Mouse (Mus musculus) hindbrain, embryonic 14.5 days (tissue): Measurements from ENCODE around the gene Washc3. TPM values are rescaled to one million over a fixed set of nuclear protein-coding genes. Genes with fewer than 3 reads are reported as not detected.

Experiments
- ATAC-seq: fragments of 200-750 bp; cut with Nextera tagmentation; 2 replicates; pipeline ENCODE4 v1.8.0; 2017; ENCODE audit warnings: moderate number of reproducible peaks, mild to moderate bottlenecking, moderate TSS enrichment, moderate library complexity; ENCODE audit not compliant: low FRiP score
- DNase-seq: peaks from one replicate; pipeline ENCODE4 v3.0.0-alpha.2; 2015; ENCODE audit warnings: low spot score
- H3K27ac ChIP-seq: fragments of 300-500 bp; sonication (generic); 2 replicates; pipeline ENCODE4 v1.5.1; 2014; ENCODE audit warnings: mild to moderate bottlenecking, moderate library complexity
- H3K27me3 ChIP-seq: fragments of 300-500 bp; sonication (generic); 2 replicates; pipeline ENCODE4 v1.6.1; 2014; ENCODE audit warnings: mild to moderate bottlenecking, low read length, mixed read lengths; ENCODE audit not compliant: control insufficient read depth, insufficient read depth
- H3K36me3 ChIP-seq: fragments of 300-500 bp; sonication (generic); replicated peaks from 2 replicates; pipeline ENCODE4 v1.6.1; 2014; ENCODE audit not compliant: control insufficient read depth, insufficient read depth
- H3K4me1 ChIP-seq: fragments of 300-500 bp; sonication (generic); replicated peaks from 2 replicates; pipeline ENCODE4 v1.6.1; 2014; ENCODE audit warnings: antibody characterized with exemption, low read length, mixed read lengths; ENCODE audit not compliant: control insufficient read depth, insufficient read depth
- H3K4me2 ChIP-seq: fragments of 300-500 bp; sonication (generic); replicated peaks from 2 replicates; pipeline ENCODE4 v1.6.1; 2014; ENCODE audit warnings: mild to moderate bottlenecking, moderate library complexity
- H3K4me3 ChIP-seq: fragments of 300-500 bp; sonication (generic); replicated peaks from 2 replicates; pipeline ENCODE4 v1.5.1; 2014; ENCODE audit warnings: mild to moderate bottlenecking, low read length
- H3K9ac ChIP-seq: fragments of 300-500 bp; sonication (generic); 2 replicates; pipeline ENCODE4 v1.6.1; 2014
- H3K9me3 ChIP-seq: fragments of 300-500 bp; sonication (generic); 2 replicates; pipeline ENCODE4 v1.6.1; 2016; ENCODE audit warnings: low read length; ENCODE audit not compliant: control insufficient read depth
- WGBS: fragments of 180-500 bp; shearing (Covaris S2); extraction: QIAGEN DNeasy Blood & Tissue Kit; methylation state at CpG from one replicate; pipeline ENCODE4 v1.1.7; 2014; 5-methylcytosine and 5-hydroxymethylcytosine counted together
- polyA plus RNA-seq: library from polyadenylated mRNA; unstranded; fragments of >200 nt; fragmentation: Nextera tagmentation; extraction: Ambion mirVana; gene quantifications from 2 replicates; pipeline ENCODE4 v1.2.1, GENCODE M21; 2014

The Washc3 gene
- polyA plus RNA-seq, 1 experiment from 2014 or later: 46.0 TPM

DNA sequence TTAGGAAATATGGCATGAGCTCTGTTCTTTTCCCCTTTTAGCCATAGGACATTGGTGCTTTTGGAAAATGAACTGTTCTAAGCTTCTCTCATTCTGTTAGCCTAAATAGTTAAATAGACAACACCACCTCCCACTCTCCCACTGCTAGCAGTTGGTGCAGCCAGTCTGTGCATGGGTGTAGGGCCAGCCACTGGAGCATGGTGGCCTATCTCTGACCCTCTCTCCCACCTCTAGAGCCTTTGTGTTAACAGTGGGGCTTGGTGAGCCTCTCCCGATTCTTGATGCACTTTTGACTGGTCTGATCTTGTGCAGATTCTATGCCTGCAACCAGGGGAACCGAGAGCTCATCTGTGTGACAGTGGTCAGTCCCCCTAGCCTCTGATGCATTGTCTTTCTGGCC, 31.9 kb downstream of the Washc3 start:
- Histone ChIP-seq H3K9ac (no peak overlapping the region), H3K27me3 (no peaks in the 10 kb centered on the region), H3K4me1 (no peaks in the 10 kb centered on the region), H3K9me3 (no peaks in the 10 kb centered on the region), H3K4me2 (no peak overlapping the region), H3K4me3 (no peak overlapping the region), H3K27ac (no peak overlapping the region), H3K36me3 (peaks cover 11% of the 10 kb centered on the region)
- 67% methylated on average over 2 of the region's 2 CpGs for WGBS
- no peak for DNase-seq
- no peak for ATAC-seq

GRCm38 (mm10) chr10:88244681-88245080, 43.8 kb downstream of the Washc3 start:
- WGBS: 92% methylated on average over 13 of the region's 13 CpGs
- no peak for ATAC-seq
- DNase-seq: no peak
- H3K9me3 ChIP-seq: 0 out of 2 replicates have a peak, but pooled peaks cover 4% of the 10 kb centered on the region
- no peak overlapping the region for H3K4me3 ChIP-seq
- H3K36me3 ChIP-seq: peaks cover 6% of the 10 kb centered on the region; the same call in 1 of the 2 replicates
- H3K4me2 ChIP-seq: no peak overlapping the region
- no peaks in the 10 kb centered on the region for H3K4me1 ChIP-seq
- H3K9ac ChIP-seq: no peak overlapping the region
- H3K27me3 ChIP-seq: no peaks in the 10 kb centered on the region
- H3K27ac ChIP-seq: no peak overlapping the region

- Histone ChIP-seq H3K9ac (no peak overlapping the region), H3K27me3 (no peaks in the 10 kb centered on the region), H3K4me1 (no peaks in the 10 kb centered on the region), H3K4me2 (no peak overlapping the region), H3K27ac (no peak overlapping the region), H3K36me3 (no peaks in the 10 kb centered on the region), H3K4me3 (no peak overlapping the region), H3K9me3 (no peaks in the 10 kb centered on the region)
- ATAC-seq: no peak
- DNase-seq: no peak
- 89% methylated on average over 3 of the region's 3 CpGs for WGBS
Observed at GRCm38 (mm10) chr10:88250300-88250699, 49.4 kb downstream of the Washc3 start.

GRCm38 (mm10) chr10:88252121-88252862, 51.4 kb downstream of the Washc3 start:
- Histone ChIP-seq H3K36me3 (no peaks in the 10 kb centered on the region), H3K4me1 (no peaks in the 10 kb centered on the region), H3K9ac (no peak overlapping the region), H3K4me3 (no peak overlapping the region), H3K4me2 (no peak overlapping the region), H3K27ac (no peak overlapping the region), H3K9me3 (no peaks in the 10 kb centered on the region), H3K27me3 (no peaks in the 10 kb centered on the region)
- DNase-seq (no peak), ATAC-seq (no peak)
- WGBS: 73% methylated on average over 9 of the region's 9 CpGs

DNA sequence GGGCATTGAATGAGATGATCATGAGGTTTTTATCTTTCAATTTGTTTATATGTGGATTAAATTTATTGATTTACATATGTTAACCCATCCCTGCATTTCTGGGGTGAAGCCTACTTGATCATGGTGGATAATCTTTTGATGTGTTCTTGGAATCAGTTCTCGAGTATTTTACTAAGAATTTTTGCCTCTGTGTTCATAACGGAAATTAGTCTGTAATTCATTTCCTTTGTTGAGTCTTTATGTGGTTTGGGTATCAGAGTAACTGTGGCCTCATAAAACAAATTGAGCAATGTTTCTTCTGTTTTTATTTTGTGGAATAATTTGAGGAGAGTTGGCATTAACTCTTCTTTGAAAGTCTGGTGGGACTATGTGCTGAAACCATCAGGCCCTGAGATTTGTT, 54.7 kb downstream of the Washc3 start:
- DNase-seq (no peak), ATAC-seq (no peak)
- H3K9ac ChIP-seq: no peak overlapping the region
- H3K27me3 ChIP-seq: no peaks in the 10 kb centered on the region
- no peaks in the 10 kb centered on the region for H3K4me1 ChIP-seq
- no peak overlapping the region for H3K4me3 ChIP-seq
- WGBS: 93% methylated on average over 2 of the region's 2 CpGs
- no peak overlapping the region for H3K4me2 ChIP-seq
- no peaks in the 10 kb centered on the region for H3K36me3 ChIP-seq
- no peak overlapping the region for H3K27ac ChIP-seq
- H3K9me3 ChIP-seq: no peaks in the 10 kb centered on the region

DNA sequence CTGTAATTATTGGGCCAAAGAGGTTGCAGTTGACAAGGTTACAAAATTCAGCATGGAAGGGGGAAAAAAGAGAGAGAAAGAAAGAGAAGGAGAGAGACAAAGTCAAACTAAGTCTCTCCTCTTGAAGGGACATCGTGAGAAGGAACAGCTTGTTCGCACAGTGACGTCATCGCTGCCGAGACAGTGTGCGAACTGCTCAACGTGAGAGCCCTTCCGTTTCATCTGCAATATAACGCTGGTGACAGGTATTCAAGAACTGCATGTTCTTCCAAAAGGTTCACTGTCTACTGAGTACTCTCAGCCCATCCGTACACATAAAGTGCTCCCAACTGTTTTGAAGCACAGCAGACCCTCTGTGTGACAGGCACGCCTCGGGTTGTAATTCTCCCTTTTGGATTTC, 59.4 kb downstream of the Washc3 start:
- H3K36me3 ChIP-seq: no peaks in the 10 kb centered on the region
- H3K4me3 ChIP-seq: no peak overlapping the region
- 87% methylated on average over 12 of the region's 12 CpGs for WGBS
- 0 out of 2 replicates have a peak, but pooled peaks cover 5% of the 10 kb centered on the region for H3K4me1 ChIP-seq
- DNase-seq (no peak), ATAC-seq (no peak)
- H3K27me3 ChIP-seq: no peaks in the 10 kb centered on the region
- H3K4me2 ChIP-seq: no peak overlapping the region
- no peak overlapping the region for H3K27ac ChIP-seq
- H3K9ac ChIP-seq: no peak overlapping the region
- no peaks in the 10 kb centered on the region for H3K9me3 ChIP-seq

DNA sequence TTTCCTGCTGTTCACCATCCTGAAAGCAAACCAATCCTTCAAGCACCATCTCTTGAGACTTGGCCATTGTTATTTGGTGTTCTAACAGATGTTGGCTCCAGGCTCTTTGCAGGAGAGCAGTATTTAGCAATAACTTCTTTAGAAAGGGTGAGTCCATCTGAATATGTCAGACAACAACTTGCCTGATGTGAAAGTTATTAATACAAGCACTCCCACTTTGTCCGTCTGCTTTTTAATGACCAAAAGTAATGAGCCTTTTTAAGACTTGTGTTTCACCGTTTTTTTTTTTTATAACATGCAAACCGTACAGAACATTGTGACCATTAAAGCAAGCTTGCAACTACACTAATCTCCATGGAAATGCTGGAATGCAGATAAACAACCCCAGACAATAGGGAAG, 60.3 kb downstream of the Washc3 start:
- no peak overlapping the region for H3K4me3 ChIP-seq
- H3K27me3 ChIP-seq: no peaks in the 10 kb centered on the region
- ATAC-seq (no peak), DNase-seq (no peak)
- no peak overlapping the region for H3K4me2 ChIP-seq
- no peak overlapping the region for H3K9ac ChIP-seq
- 43% methylated on average over 3 of the region's 3 CpGs for WGBS
- 0 out of 2 replicates have a peak, but pooled peaks cover 5% of the 10 kb centered on the region for H3K4me1 ChIP-seq
- no peaks in the 10 kb centered on the region for H3K9me3 ChIP-seq
- no peak overlapping the region for H3K27ac ChIP-seq
- no peaks in the 10 kb centered on the region for H3K36me3 ChIP-seq

GRCm38 (mm10) chr10:88263383-88263782, 62.5 kb downstream of the Washc3 start:
- WGBS: 87% methylated on average over 4 of the region's 4 CpGs
- no peaks in the 10 kb centered on the region for H3K36me3 ChIP-seq
- H3K4me1 ChIP-seq: 0 out of 2 replicates have a peak, but pooled peaks cover 5% of the 10 kb centered on the region
- H3K27me3 ChIP-seq: no peaks in the 10 kb centered on the region
- H3K27ac ChIP-seq: no peak overlapping the region
- ATAC-seq: no peak
- no peak for DNase-seq
- no peaks in the 10 kb centered on the region for H3K9me3 ChIP-seq
- no peak overlapping the region for H3K4me2 ChIP-seq
- H3K4me3 ChIP-seq: no peak overlapping the region
- no peak overlapping the region for H3K9ac ChIP-seq

DNA sequence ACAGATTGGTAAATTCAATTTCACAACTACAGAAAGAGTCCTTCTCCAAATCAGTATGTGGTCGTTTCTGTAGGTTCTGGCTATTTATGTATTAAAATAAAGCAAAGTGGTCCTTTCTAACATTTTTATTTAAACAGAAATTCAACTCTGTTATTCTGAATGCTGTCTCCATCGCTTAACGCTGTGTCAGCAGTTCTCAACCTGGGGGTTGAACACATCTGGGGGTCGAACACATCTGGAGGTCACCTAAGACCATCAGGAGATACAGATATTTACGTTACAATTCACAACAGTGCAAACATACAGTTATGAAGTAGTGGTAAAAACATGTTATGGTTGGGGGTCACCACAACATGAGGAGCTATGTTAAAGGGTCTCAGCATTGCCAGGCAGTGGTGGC, 73.2 kb downstream of the Washc3 start:
- 86% methylated on average over 5 of the region's 5 CpGs for WGBS
- H3K4me3 ChIP-seq: no peak overlapping the region
- no peaks in the 10 kb centered on the region for H3K4me1 ChIP-seq
- H3K9ac ChIP-seq: no peak overlapping the region
- ATAC-seq (no peak), DNase-seq (no peak)
- H3K27ac ChIP-seq: no peak overlapping the region
- H3K9me3 ChIP-seq: no peaks in the 10 kb centered on the region
- no peaks in the 10 kb centered on the region for H3K36me3 ChIP-seq
- no peaks in the 10 kb centered on the region for H3K27me3 ChIP-seq
- H3K4me2 ChIP-seq: no peak overlapping the region

DNA sequence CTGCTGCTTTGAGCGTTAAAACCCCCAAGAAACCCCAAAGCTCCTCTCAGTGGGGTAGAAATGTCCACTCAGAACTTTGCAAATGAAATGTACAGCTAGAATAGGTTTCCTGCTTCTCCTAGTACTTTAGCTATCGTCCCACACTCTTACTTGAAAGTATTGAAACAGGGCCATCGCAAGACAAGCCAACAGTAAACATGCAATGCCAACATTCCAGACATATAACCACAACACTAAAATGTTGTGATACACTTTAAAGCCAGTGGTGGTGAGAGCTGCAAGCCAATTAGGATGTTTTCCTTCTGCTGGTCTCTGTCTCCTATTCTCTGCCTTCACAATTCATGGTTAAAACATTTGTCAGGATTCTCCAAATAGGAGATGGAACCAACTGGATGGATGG, 80.8 kb downstream of the Washc3 start:
- no peak overlapping the region for H3K4me3 ChIP-seq
- no peak for ATAC-seq

More for the DNA sequence above, 80.8 kb downstream of the Washc3 start:
- Histone ChIP-seq H3K27me3 (no peaks in the 10 kb centered on the region), H3K36me3 (no peaks in the 10 kb centered on the region), H3K9me3 (no peaks in the 10 kb centered on the region), H3K4me1 (no peaks in the 10 kb centered on the region), H3K27ac (no peak overlapping the region), H3K4me2 (no peak overlapping the region), H3K9ac (no peak overlapping the region)
- 92% methylated on average over 3 of the region's 3 CpGs for WGBS
- DNase-seq: no peak
